Mouse (Mus musculus): Measurements from ENCODE around the gene 2310022A10Rik.

The 2310022A10Rik gene

GRCm38 (mm10) chr7:27590566-27591213 lies 37.7 kb downstream of the 2310022A10Rik start:
- peak; percentile 40 for DNase-seq (ENCODE audit: low read depth, low spot score)

GRCm38 (mm10) chr7:27591266-27592216 lies 38.5 kb downstream of the 2310022A10Rik start, which contains the start of gene Akt2:
TSS of gene Akt2 (plus strand) at chr7:27591552.
- DNase-seq (ENCODE audit: low read depth, low spot score), result peak; percentile 96

GRCm38 (mm10) chr7:27592217-27592929 lies 39.3 kb downstream of the 2310022A10Rik start:
- DNase-seq (ENCODE audit: low read depth, low spot score), result peak; percentile 49

GRCm38 (mm10) chr7:27592934-27593645 lies 40.1 kb downstream of the 2310022A10Rik start:
- DNase-seq (ENCODE audit: low read depth, low spot score), result no peak

- DNase-seq (ENCODE audit: low read depth, low spot score), result no peak
These were observed 43.8 kb downstream of the 2310022A10Rik start for GRCm38 (mm10) chr7:27596586-27597503.

GRCm38 (mm10) chr7:27598053-27598452 lies 45.0 kb downstream of the 2310022A10Rik start:
- DNase-seq (ENCODE audit: low read depth, low spot score), result no peak

- DNase-seq (ENCODE audit: low read depth, low spot score), result no peak
These were observed 48.6 kb downstream of the 2310022A10Rik start for GRCm38 (mm10) chr7:27601628-27602027.

GRCm38 (mm10) chr7:27602161-27602560 lies 49.1 kb downstream of the 2310022A10Rik start:
- no peak for DNase-seq (ENCODE audit: low read depth, low spot score)

GRCm38 (mm10) chr7:27602835-27603234 lies 49.8 kb downstream of the 2310022A10Rik start:
- no peak for DNase-seq (ENCODE audit: low read depth, low spot score)

- no peak for DNase-seq (ENCODE audit: low read depth, low spot score)
These were observed 51.8 kb downstream of the 2310022A10Rik start for GRCm38 (mm10) chr7:27604661-27605348.

- DNase-seq (ENCODE audit: low read depth, low spot score), result no peak
These were observed 52.7 kb downstream of the 2310022A10Rik start for GRCm38 (mm10) chr7:27605499-27606285.

GRCm38 (mm10) chr7:27606481-27607254 lies 53.6 kb downstream of the 2310022A10Rik start:
- no peak for DNase-seq (ENCODE audit: low read depth, low spot score)

- DNase-seq (ENCODE audit: low read depth, low spot score), result peak; percentile 36
These were observed 54.5 kb downstream of the 2310022A10Rik start for GRCm38 (mm10) chr7:27607580-27607979.

- DNase-seq (ENCODE audit: low read depth, low spot score), result no peak
These were observed 55.1 kb downstream of the 2310022A10Rik start for GRCm38 (mm10) chr7:27608130-27608529.

- no peak for DNase-seq (ENCODE audit: low read depth, low spot score)
These were observed 56.3 kb downstream of the 2310022A10Rik start for GRCm38 (mm10) chr7:27609285-27609684.

- no peak for DNase-seq (ENCODE audit: low read depth, low spot score)
These were observed 56.7 kb downstream of the 2310022A10Rik start for GRCm38 (mm10) chr7:27609688-27610087.

- DNase-seq (ENCODE audit: low read depth, low spot score), result no peak
These were observed 57.3 kb downstream of the 2310022A10Rik start for GRCm38 (mm10) chr7:27610370-27610769.

- DNase-seq (ENCODE audit: low read depth, low spot score), result no peak
These were observed 57.8 kb downstream of the 2310022A10Rik start for GRCm38 (mm10) chr7:27610871-27611270.

Measured in 3T3-L1 (cell line).